Mouse (Mus musculus) midbrain, postnatal 0 days (tissue): ENCODE data around the gene Rere. TPM values are rescaled to one million over a fixed set of nuclear protein-coding genes. Genes with fewer than 3 reads are reported as not detected.
A peak's percentile ranks its signal among the peaks of the same experiment; 100 is the strongest.

Experiments
- ATAC-seq: fragments of 200-750 bp; cut with Nextera tagmentation; 2 replicates; pipeline ENCODE4 v1.8.0; 2017; ENCODE audit warnings: moderate number of reproducible peaks, mild to moderate bottlenecking, moderate TSS enrichment, moderate library complexity; ENCODE audit not compliant: low FRiP score
- DNase-seq: peaks from one replicate; pipeline ENCODE4 v3.0.0-alpha.2; 2015; ENCODE audit warnings: low spot score
- H3K27ac ChIP-seq: fragments of 300-500 bp; sonication (generic); 2 replicates; pipeline ENCODE4 v1.5.1; 2014; ENCODE audit warnings: low read depth, mild to moderate bottlenecking, low read length, mixed read lengths
- H3K27me3 ChIP-seq: fragments of 300-500 bp; sonication (generic); 2 replicates; pipeline ENCODE4 v1.6.1; 2014; ENCODE audit warnings: low read length, control low read depth, mixed read lengths; ENCODE audit not compliant: insufficient read depth
- H3K36me3 ChIP-seq: fragments of 300-500 bp; sonication (generic); 2 replicates; pipeline ENCODE4 v1.6.1; 2014; ENCODE audit warnings: low read length, control low read depth, mixed read lengths; ENCODE audit not compliant: insufficient read depth
- H3K4me1 ChIP-seq: fragments of 300-500 bp; sonication (generic); 2 replicates; pipeline ENCODE4 v1.6.1; 2014; ENCODE audit warnings: mild to moderate bottlenecking, control low read depth, antibody characterized with exemption, low read length, mixed read lengths; ENCODE audit not compliant: insufficient read depth
- H3K4me2 ChIP-seq: fragments of 300-500 bp; sonication (generic); 2 replicates; pipeline ENCODE4 v1.6.1; 2014; ENCODE audit warnings: low read depth, mild to moderate bottlenecking, low read length, mixed read lengths; ENCODE audit not compliant: poor library complexity, severe bottlenecking
- H3K4me3 ChIP-seq: fragments of 300-500 bp; sonication (generic); 2 replicates; pipeline ENCODE4 v1.5.1; 2014; ENCODE audit warnings: low read depth, mild to moderate bottlenecking, low read length, moderate library complexity
- H3K9ac ChIP-seq: fragments of 300-500 bp; sonication (generic); replicated peaks from 2 replicates; pipeline ENCODE4 v1.6.1; 2014; ENCODE audit warnings: mild to moderate bottlenecking, low read length, moderate library complexity, mixed read lengths; ENCODE audit not compliant: poor library complexity, severe bottlenecking
- H3K9me3 ChIP-seq: fragments of 300-500 bp; sonication (generic); 2 replicates; pipeline ENCODE4 v1.6.1; 2016; ENCODE audit warnings: low read length, control low read depth
- CTCF ChIP-seq: IDR thresholded peaks from 2 replicates; pipeline ENCODE4 v1.5.1; 2016; ENCODE audit warnings: antibody characterized with exemption, mild to moderate bottlenecking
- WGBS: fragments of 180-500 bp; shearing (Covaris S2); extraction: QIAGEN DNeasy Blood & Tissue Kit; methylation state at CpG from one replicate; pipeline ENCODE4 v1.1.7; 2014; 5-methylcytosine and 5-hydroxymethylcytosine counted together
- polyA plus RNA-seq: library from polyadenylated mRNA; unstranded; fragments of >200 nt; fragmentation: Nextera tagmentation; extraction: Ambion mirVana; gene quantifications from 2 replicates; pipeline ENCODE4 v1.2.1, GENCODE M21; 2015
- total RNA-seq: library from RNA; depleted of rRNA; stranded (reverse); fragments of >200 nt; gene quantifications from 2 replicates; pipeline ENCODE4 v1.2.3, GENCODE M21; 2014

Rere gene
- total and polyA plus RNA-seq, 2 experiments from 2014 or later, result 22.7 to 36.8 TPM

- ATAC-seq, result no peak
- H3K36me3 ChIP-seq, result no peaks in the 10 kb centered on the region
- H3K27me3 ChIP-seq, result no peaks in the 10 kb centered on the region
- no peak for DNase-seq
- H3K9me3 ChIP-seq, result no peaks in the 10 kb centered on the region
- H3K27ac ChIP-seq, result 0 out of 2 replicates have a peak overlapping the region, but pooled peaks have one; percentile 1
- H3K4me2 ChIP-seq, result no peak overlapping the region
- no peak for TF ChIP-seq CTCF
- H3K4me1 ChIP-seq, result no peaks in the 10 kb centered on the region
- 56% methylated on average over 7 of the region's 7 CpGs for WGBS
- no peak overlapping the region for H3K4me3 ChIP-seq
- no peak overlapping the region for H3K9ac ChIP-seq
These were observed 176.3 kb downstream of the Rere start for GRCm38 (mm10) chr4:150457771-150458170.

- H3K9ac ChIP-seq, result no peak overlapping the region
- H3K27ac ChIP-seq, result no peak overlapping the region
- no peak overlapping the region for H3K4me3 ChIP-seq
- no peak for ATAC-seq
- H3K9me3 ChIP-seq, result no peaks in the 10 kb centered on the region
- no peaks in the 10 kb centered on the region; the same call in 1 of the 2 replicates for H3K4me1 ChIP-seq
- WGBS, result 40% methylated on average over 6 of the region's 6 CpGs
- no peak for TF ChIP-seq CTCF
- no peak overlapping the region for H3K4me2 ChIP-seq
- DNase-seq, result no peak
- no peaks in the 10 kb centered on the region for H3K27me3 ChIP-seq
- no peaks in the 10 kb centered on the region for H3K36me3 ChIP-seq
These were observed 177.8 kb downstream of the Rere start for GRCm38 (mm10) chr4:150459022-150459794.

GRCm38 (mm10) chr4:150460451-150460850 lies 179.0 kb downstream of the Rere start:
- no peaks in the 10 kb centered on the region; the same call in 1 of the 2 replicates for H3K4me1 ChIP-seq
- no peak for TF ChIP-seq CTCF
- no peak overlapping the region for H3K4me2 ChIP-seq

GRCm38 (mm10) chr4:150461011-150461410 lies 179.6 kb downstream of the Rere start:
- ATAC-seq, result no peak
- no peak overlapping the region for H3K9ac ChIP-seq
- H3K4me2 ChIP-seq, result no peak overlapping the region
- TF ChIP-seq CTCF, result no peak
- no peaks in the 10 kb centered on the region; the same call in 1 of the 2 replicates for H3K4me1 ChIP-seq
- no peak overlapping the region for H3K4me3 ChIP-seq
- no peaks in the 10 kb centered on the region for H3K27me3 ChIP-seq
- H3K27ac ChIP-seq, result no peak overlapping the region
- 52% methylated on average over 5 of the region's 5 CpGs for WGBS
- no peaks in the 10 kb centered on the region for H3K9me3 ChIP-seq
- no peak for DNase-seq
- H3K36me3 ChIP-seq, result no peaks in the 10 kb centered on the region

More at GRCm38 (mm10) chr4:150460451-150460850, 179.0 kb downstream of the Rere start:
- Histone ChIP-seq H3K9me3 (no peaks in the 10 kb centered on the region), H3K27me3 (no peaks in the 10 kb centered on the region), H3K27ac (no peak overlapping the region), H3K4me3 (no peak overlapping the region), H3K36me3 (no peaks in the 10 kb centered on the region), H3K9ac (no peak overlapping the region)
- no peak for ATAC-seq
- DNase-seq, result no peak
- WGBS, result 74% methylated on average over 5 of the region's 5 CpGs

- no peaks in the 10 kb centered on the region; the same call in 1 of the 2 replicates for H3K4me1 ChIP-seq
- no peak overlapping the region for H3K27ac ChIP-seq
- WGBS, result 23% methylated on average over 6 of the region's 6 CpGs
- TF ChIP-seq CTCF, result no peak
- no peaks in the 10 kb centered on the region for H3K9me3 ChIP-seq
- DNase-seq (peak; percentile 40), ATAC-seq (no peak)
- no peak overlapping the region for H3K9ac ChIP-seq
- H3K36me3 ChIP-seq, result no peaks in the 10 kb centered on the region
- no peaks in the 10 kb centered on the region for H3K27me3 ChIP-seq
- no peak overlapping the region for H3K4me3 ChIP-seq
- H3K4me2 ChIP-seq, result no peak overlapping the region
These were observed 180.2 kb downstream of the Rere start for GRCm38 (mm10) chr4:150461427-150462189.

GRCm38 (mm10) chr4:150462367-150462766 lies 180.9 kb downstream of the Rere start:
- H3K27me3 ChIP-seq, result no peaks in the 10 kb centered on the region
- no peak for ATAC-seq
- H3K4me3 ChIP-seq, result no peak overlapping the region
- H3K4me1 ChIP-seq, result no peaks in the 10 kb centered on the region; the same call in 1 of the 2 replicates
- no peak overlapping the region for H3K27ac ChIP-seq
- DNase-seq, result peak; percentile 61
- H3K9me3 ChIP-seq, result no peaks in the 10 kb centered on the region
- H3K4me2 ChIP-seq, result no peak overlapping the region
- no peaks in the 10 kb centered on the region for H3K36me3 ChIP-seq
- 32% methylated on average over 4 of the region's 4 CpGs for WGBS
- no peak overlapping the region for H3K9ac ChIP-seq
- TF ChIP-seq CTCF, result no peak
